Mouse (Mus musculus) cerebellum, postnatal 36 days (tissue): Measurements from ENCODE around the gene Ankrd28.
"Not testable (repeated sequence)": the region's sequence is repeated elsewhere in the genome, so short reads cannot be mapped to it uniquely, and the experiment has no call there.

Experiments used
- DNase-seq, 2 experiments: peaks; one replicate each; pipeline ENCODE4 v3.0.0; 2021 to 2022; ENCODE audit warnings: mixed read lengths in 2 of 2

Ankrd28 gene

DNA sequence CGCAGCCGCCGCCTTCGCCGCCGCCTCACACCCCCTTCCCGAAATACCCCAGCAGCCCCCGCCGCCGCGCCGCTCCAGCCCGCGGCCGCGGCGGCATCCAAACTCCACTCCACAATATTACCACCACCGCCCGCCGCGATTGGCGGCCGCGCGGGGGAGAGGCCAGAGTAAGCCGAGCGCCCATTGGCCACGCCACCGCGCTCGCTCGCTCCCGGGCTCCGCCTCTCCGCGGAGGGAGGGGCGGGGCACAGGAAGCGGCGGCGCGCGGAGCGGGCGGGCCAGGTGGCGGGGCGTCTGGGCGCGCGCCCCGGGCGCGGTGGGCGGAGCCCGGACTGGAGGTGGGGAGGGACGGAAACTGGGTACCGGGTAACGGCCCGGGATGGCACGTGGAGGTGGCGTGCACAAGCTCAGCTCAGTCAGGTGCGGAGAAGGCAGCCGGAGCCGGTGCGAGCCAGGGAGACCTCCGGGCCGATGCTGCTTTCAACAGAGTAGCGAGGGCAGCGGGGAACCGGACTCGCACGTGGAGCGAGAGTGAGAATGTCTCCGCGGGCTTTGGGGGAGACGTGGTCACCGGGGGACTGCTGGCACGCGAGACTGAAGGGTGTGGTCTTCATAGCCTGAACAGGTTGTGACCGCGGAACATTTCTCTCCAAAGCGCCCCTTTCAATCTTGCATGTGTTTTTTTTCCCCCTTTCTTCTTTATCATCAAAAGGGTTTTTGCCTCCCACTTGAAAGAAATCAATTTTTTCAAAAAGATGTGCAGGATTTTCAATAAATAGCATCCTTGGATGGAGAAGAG is at the start of gene Ankrd28:
Ankrd28 (minus strand) TSS at position 81 of the 799 bp plus-strand sequence.
- peak; percentile 89 to 96 for DNase-seq

DNA sequence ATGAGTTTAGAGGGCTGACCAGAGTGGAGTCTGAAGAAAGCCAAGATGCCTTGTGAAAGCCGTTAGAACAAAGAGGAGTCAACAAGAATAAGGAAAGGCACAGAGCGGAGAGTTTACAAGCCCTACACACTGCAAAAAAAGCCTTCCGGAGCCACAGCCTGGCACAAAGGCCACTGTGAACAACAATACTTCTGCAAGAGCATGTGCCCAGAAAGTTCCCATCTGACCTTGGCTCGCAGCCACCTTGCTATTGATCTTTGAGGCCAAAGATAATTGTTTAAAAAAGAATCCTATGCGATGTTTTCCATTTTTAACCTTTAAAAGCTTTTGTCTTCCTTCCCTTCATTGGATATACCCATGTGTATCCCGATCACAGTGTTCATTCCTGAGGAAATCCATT is 49.0 kb upstream of the Ankrd28 start:
- DNase-seq: no peak

DNA sequence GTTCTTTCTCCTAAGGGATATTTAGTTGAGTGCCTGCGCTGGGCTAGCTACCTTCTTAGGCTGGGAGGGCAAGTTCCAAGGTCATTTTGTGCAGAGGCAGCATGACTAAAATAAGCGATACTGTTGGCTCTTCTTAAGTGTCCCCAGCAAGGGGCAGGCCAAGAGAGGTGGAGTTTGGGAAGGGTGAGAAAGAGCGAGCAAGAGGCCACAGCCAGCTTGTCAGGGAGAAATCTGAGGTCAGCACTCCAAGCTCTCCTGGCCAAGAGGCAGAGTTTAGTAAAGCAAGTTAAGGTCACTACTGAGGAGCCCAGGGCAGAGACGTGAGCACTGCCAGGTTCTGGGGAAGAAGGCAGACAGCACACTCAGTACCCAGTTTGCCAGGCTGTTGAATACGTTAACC is 41.7 kb upstream of the Ankrd28 start:
- no peak for DNase-seq

DNA sequence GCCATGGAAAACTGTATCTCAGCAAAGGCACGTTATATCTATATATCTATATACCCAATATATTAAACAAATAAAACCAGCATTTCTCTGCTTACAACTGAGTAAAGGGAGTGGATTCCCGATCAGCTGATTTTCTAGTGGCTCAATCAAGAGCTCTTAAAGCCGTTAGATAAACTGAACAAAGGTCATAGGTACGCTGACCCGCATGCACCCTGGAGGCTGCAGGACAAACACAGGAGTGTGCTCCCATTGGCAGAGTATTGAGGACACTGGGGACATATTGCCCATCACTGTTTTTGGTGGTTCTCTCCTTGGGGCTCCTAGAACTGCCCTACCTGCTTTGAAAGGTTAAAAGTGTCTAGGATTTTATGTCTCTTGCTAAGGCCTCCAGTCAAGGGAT is 40.0 kb upstream of the Ankrd28 start:
- no peak for DNase-seq

DNA sequence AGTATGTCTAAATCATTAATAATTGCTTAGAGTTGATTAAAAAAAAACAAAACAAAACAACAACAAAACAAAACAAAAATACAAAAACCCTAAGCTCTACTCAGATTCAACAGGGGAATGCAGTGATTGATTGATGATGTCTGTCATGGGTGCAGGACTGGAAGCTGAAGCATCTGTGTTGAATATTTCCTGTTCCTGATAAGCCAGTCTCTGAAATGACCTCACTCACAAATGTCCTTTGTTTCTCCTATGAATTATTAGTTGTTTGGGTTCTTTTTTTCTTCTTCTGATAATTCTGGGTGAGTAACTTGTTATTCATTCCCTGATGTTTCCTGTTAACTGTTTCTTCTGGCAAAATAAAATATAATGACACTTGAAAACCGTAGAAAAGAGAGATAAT is 38.1 kb upstream of the Ankrd28 start:
- DNase-seq: no peak

DNA sequence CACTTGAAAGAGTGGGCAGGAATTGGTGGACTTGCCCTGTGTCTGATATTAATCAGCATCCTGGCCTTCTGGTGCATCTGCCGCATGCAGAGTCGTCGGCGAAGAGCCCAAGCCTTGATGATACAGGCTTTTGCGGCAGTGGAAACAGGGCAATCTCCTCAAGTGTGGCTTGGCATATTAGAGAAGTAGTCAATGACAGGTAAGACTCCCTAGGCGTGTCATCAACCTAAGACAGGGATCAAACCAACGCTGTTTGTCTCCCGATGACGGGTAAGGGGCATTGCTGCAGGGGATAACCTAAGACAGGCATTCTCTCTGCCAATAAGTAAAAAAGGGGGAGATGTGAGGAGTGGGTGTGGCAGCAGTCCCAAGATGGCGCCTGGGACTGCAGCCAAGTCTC is 35.9 kb upstream of the Ankrd28 start:
- not testable (repeated sequence) for DNase-seq

DNA sequence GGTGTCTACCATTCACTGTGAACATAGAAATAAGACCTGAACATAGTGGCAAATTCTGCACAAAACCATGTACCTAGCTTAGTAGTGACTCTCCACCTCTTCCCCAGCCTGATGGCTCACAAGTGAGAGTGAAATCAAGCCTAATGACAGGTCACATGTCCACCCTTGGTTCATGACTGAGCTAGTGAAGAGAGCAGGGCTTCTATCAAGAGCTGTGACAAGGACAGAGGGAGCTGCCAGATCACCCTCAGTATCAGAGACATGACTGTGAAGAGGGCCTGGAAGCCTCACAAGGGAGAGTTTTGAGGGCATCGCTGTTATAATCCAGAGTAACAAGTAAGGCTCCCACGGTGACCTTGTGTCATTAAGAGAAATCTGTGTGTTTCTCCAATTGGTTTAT is 28.2 kb upstream of the Ankrd28 start:
- DNase-seq: no peak

DNA sequence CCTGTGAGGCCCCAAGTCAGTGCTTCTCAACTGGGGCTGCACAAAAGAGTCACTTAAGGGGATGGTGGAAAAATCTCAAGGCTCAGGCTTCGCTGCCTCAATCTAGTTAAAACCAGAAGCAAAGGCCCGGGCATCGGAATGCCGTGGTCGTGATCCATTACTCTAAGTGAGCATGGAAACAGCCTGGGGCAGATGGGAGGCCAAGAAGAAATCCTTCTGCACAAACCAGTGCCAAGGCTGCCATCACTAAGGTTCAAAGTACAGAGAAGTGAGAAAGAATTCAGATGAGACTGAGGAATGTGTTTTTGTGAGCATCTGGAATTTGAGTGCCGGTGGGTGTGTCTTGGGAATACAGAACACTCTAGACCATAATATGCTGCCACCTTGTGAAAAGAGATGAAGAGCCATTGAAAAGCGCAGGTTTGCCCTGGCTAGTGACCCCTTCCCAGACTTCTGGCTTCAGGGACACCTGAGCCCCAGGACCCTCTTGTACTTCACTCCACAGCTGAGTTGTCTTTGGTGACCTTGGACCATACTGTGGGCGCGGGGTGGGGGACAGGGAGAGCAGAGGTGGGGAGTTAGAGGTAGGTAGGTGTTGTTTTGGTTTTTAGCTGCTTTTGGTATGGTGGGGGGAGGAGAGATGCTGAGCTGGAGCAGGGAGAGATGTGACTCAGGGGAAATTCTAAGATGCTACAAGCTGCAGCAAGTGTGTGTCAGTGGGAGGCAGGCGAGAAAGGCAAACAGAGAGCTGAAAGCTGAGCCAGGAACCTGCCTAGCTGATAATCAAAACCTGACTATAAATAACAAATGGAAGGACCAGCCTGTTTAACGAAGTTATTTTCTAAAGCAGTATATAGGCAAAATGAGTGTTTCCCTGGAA is 26.9 kb upstream of the Ankrd28 start:
- DNase-seq: no peak

DNA sequence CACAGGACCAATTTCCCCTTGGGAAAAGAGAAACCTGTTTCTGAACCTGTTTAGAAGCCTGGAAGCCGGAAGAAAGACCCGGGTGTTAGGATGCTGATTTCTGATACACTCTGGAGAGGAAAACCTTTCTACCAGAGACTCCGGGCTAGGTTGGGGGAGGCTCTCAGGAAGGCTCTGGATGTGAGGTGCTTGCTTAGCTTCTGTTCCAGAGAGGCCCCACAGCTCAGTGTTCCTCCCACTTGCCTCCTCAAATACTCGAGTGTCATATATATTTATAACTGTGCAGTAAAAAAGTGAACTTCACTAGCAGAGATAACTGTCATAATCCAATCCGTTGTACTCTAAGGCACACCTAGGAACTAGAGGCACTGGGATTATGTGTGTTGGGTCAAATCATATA is 25.6 kb upstream of the Ankrd28 start:
- DNase-seq: no peak

DNA sequence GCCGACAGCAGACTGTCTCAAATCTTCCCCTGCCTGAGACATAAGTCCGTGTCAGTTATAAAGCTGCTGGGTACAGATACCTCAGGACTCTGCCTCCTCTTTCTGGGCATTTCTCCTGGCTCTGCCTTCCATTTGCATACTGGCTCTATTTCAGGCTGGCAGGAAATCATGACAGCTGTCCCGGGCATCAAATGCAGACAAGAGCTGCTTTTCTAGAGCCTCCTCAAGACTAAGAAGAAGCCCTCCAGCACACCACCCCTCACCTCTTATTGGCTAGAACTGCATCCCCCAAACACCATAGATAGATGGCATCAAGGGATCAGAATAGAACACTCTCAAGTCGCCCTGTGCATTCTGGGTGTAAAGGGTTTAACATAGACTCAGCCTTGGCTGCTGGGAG is 24.2 kb upstream of the Ankrd28 start:
- no peak for DNase-seq

DNA sequence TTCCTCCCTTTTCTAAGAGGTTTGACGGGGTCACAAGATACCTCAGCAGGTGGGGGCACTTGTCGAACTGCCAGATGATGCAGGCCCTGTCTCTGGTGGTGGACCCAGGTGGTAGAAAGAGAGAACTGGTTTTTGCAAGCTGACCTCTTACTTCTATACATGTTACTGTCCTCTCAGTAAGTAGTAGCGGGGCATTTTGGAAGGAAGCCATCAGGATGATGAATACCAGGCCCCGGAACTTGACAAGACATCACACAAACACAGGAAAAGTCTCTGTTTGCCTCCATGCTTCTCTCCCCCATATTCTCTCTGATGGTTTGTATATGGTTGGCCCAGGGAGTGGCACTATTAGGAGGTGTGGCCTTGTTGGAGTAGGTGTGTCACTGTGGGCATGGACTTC is 13.1 kb upstream of the Ankrd28 start:
- DNase-seq: no peak

DNA sequence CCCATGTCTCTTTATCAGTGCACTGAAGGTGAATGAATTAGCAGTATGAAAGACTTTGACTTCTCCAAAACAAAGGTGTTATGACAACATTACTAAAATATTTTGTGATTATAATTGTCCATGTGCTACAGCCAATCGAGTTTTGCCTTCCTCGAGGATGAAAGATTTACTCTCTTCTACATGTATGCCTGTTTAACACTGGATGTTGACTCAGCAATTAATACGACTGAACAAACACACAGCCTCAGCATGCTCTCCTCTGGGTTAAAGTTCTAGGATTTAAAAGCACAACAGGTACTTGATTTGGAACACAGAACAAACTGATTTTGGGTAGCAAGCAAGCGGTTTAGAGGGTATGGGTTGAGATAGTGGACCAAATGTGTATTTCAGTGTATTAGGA is 1.6 kb upstream of the Ankrd28 start:
- DNase-seq: no peak

DNA sequence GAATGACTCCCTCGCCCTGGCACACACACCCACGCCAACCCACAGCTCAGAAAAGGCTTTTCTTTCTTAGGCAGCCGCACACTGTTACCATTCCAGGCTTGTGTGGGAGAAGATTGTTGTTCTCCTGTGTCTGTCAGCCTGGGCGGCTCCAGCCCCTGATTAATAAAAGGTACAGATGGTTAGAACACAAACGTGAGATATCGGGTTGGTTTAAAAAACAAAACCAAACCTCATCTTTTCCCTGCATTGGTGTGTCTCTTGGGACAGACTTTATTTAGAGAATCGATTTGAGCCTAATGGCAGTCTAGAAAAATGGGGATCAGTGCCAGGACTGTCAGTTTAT is 890 bp upstream of the Ankrd28 start:
- peak; percentile 14 to 24 for DNase-seq

DNA sequence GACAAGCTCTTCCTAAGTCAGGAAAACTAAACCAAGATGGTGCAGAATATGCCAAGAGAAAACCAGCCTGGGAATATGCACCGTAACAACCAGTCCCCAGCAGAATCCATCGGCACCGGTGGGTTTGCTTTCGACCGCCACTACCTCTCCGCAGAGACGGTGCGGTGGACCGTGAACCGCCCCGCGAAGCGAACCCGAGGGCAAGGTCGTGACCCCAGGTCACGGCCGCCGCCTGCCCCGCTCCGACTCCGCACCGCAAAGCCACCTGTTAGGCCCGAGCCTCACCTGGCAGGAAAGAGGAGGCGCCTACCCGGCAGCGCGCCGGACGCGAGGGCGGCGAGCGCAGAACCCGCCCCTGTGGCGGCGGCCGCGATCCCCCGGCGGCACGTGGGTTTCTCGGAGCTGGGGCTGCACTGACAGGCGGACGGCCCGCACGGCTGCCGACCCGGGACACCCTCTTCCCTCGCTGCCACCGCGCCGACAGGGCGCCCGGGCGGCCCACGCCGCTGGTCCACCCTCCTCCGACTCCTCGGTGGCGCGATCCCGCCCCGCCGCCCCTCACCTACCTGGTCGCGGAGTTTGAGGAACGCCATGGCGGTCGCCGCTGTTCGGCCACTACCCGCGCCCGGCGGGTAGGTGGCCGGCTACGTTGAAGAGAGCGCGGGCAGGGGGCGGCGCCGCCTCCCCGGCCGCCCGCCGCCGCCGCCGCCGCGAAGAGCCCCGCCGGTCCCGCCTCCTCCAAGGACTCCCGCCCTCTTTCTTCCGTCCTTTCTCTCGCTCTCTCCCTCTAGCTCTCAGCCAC is 489 bp downstream of the Ankrd28 start:
- peak; percentile 56 to 64 for DNase-seq

DNA sequence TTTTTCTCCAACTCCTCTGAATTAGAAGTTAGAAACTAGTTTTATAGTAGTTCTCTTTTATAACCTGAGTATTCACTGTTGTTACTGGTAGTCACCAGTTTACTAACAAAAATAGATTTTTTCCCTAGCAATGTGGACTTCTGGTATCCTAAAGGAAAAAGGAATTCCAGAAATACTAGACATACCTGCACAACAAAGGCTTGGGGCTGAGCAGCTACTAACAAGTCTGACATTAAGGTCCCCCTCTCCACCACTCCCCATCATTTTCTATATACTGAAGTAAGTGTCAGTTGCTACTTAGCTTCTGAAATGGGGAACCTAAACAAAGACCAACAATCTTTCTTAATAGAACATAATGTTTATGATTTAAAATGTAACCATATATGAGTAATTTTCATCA is 3.2 kb downstream of the Ankrd28 start:
- DNase-seq: no peak

DNA sequence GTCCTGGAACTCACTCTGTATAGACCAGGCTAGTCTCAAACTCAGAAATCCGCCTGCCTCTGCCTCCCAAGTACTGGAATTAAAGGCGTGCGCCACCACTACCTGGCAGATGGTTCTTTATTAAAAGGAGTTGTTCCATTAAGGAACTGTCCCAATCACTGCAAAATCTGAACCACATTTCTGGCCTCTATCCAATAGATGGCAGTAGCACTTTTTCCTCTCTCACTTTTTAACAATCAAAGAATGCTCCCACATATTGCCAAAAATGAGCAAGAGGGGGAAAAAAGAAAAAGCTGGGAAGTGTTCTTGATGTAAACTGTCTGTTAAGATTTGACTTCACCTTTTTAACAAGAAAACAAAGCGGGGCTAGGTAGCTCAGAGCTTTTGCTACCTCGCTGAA is 20.5 kb downstream of the Ankrd28 start:
- no peak for DNase-seq

DNA sequence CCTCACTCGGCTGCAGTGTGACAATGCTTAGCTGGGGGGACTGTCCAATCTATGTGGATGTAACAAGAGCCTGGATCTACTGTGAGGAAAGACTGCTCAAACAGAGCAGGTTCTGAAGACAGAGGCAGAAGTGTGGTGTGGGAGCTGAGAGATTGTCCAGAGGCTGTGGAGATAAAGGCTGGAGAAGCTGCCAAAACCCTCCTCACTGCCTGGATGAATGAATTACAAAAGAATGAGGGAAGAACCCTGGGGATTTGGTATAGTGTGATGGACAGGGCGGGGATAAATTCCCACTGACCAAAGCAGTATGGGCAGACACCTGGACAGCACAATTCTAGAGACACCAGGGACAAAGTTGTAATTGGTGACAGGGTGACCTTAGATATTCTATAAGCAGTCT is 26.7 kb downstream of the Ankrd28 start:
- DNase-seq: no peak

DNA sequence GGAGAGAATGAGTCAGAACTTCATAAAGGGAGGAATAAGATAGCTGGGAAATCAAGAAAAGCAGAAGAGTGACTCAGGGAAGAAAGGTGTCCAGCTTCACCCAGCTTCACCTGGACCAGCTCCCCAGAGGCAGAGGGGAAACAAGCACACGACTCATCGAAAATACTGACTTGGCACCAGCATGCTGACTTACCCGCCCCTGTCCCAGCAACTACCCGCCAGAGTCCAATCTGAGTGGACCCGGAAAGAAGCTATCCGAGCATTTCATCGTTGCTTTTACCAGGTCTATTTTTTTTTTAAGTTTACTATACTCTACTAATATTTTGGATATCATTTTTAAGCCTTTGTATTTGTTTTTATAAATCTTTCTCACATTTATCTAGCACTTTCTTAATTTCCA is 29.5 kb downstream of the Ankrd28 start:
- no peak for DNase-seq

DNA sequence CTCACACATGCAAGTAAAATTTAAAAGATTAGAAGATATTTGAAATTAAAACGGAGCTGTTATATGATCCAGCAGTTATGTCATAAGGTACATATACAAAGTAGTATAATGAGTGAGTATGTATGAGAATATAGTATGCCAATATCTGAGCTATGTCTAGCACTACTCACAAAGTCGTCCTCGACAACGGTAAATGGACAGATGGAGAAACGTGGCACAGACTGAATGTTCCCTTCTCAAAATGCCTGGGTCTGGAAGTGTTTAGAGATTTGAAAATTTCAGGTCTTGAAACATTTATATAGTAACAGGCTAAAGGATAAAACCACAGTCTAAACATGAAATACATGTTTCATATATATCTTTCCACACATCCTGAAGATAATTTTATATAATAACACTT is 30.0 kb downstream of the Ankrd28 start:
- DNase-seq: no peak

DNA sequence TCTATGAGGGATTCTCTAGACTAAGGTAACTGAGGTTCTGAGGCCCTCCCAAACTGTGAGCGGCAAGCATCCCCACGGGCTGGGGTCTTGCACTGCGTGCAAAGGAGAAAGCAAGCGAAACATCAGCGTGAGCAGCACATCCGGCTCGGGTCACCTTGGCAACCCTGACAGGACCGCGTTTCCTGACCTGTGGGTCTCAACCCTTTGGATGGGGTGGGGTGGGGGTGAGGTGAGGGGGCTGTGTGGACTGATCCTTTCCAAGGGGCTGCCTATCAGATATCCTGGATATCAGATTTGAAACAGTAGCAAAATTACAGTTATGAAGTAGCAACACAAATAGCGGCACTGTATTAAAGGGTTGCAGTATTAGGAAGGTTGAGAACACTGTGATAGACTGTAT is 31.5 kb downstream of the Ankrd28 start:
- DNase-seq: no peak

DNA sequence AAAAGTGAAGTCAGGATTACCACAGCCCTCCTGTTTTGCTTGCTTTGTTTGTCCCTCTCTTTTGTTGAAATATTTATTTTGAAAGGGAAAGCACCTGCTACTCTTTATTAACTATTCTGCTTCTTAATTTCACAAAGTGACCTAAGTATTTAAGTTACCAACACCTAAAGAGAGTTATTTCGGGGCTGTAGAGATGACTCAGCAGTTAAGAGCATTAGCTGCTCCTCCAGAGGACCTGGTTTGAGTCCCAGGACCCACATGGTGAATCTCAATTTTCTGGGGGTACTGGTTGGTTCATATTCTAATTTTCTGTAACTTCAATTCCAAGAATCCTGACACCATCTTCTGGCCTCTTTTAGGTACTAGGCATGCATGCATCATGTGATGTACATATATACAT is 34.9 kb downstream of the Ankrd28 start:
- no peak for DNase-seq

DNA sequence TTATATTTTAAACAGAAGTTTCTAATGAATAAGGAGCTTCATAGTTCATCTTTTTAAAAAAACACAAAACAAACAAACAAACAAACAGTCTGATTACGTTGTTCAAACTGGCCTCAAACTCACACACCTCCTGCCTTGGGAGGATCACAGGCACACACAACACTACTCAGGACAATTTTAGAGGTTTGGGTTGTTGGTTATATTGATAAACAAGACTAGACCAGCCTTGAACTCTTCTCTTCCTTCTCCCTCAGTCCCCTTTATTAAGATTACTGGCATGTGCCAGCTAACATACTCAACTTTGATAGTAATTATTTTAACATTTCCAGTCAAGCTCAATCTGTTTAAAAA is 35.7 kb downstream of the Ankrd28 start:
- DNase-seq: no peak

DNA sequence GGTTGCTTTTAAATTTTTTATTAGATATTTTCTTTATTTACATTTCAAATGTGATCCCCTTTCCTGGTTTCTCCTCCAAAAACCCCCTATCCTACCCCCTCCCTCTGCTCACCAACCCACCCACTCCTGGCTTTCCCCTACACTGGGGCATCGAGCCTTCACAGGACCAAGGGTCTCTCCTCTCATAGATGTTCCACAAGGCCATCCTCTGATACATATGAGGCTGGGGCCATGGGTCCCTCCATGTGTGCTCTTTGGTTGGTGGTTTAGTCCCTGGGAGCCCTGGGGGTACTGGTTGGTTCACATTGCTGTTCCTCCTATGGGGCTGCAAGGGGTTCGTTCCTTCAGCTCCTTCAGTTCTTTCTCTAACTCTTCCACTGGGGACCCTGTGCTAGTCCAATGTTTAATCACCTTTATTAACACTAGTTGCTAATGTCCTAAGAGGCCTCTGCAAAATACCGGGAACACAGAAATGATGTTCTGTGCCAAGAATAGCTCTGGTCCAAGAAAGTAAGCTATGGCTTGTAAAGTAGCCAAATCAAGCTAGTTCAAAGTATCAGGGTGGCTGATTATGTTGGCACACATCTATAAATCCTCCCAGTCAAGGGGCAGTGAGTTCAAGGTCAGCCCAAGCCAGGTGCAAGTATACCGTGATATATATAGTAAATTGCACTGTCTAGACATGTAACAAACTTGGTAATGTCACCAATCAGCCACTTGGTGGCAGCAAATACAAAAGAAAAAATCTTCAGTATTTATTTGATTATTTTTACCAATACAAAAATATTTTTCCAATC is 36.3 kb downstream of the Ankrd28 start:
- peak; percentile 15 to 52 for DNase-seq
